Mouse (Mus musculus) brain, adult 10 weeks (tissue): ENCODE results near the gene Zc2hc1b. TPM values are rescaled to one million over a fixed set of nuclear protein-coding genes. Genes with fewer than 3 reads are reported as not detected.

Experiments used
- polyA plus RNA-seq: library from polyadenylated mRNA; stranded (reverse); fragments of 350-450 nt; fragmentation: Illumina TruSeq; extraction: RNeasy Lipid Tissue Mini Kit (QIAGEN cat#74804); gene quantifications from one replicate; pipeline ENCODE4 v1.2.3, GENCODE M21; 2015; ENCODE audit warnings: low read depth, low replicate concordance

The Zc2hc1b gene
- not detected for polyA plus RNA-seq

GRCm38 (mm10) chr10:13177973-13178624, at the start of gene Zc2hc1b:
Gene Zc2hc1b (minus strand): TSS chr10:13178023.

GRCm38 (mm10) chr10:13192731-13193351, 15.0 kb upstream of the Zc2hc1b start, which contains the start of gene Ltv1:
Gene Ltv1 (minus strand): TSS chr10:13193168.

Other genes starting within 250 kb of the Zc2hc1b start
- 0.13 TPM for gene Stx11, start 213.7 kb downstream of the Zc2hc1b start, polyA plus RNA-seq
- gene Sf3b5, start 172.7 kb downstream of the Zc2hc1b start, polyA plus RNA-seq, result 13.3 TPM
- 14.9 TPM for gene Plagl1, start 117.5 kb downstream of the Zc2hc1b start, polyA plus RNA-seq
- 21.4 TPM for gene Ltv1, start 15.1 kb upstream of the Zc2hc1b start, polyA plus RNA-seq